Mouse (Mus musculus) bone marrow macrophage, adult 2 months (primary cell): ENCODE measurements around the gene Tmem88b.

Experiments used
- CTCF ChIP-seq: IDR thresholded peaks from 2 replicates; pipeline ENCODE4 v1.5.1; 2012; ENCODE audit warnings: low read depth, mild to moderate bottlenecking, low read length, moderate library complexity
- POLR2A ChIP-seq: IDR thresholded peaks from 2 replicates; pipeline ENCODE4 v1.6.1; 2012; ENCODE audit warnings: mild to moderate bottlenecking, low read depth, low read length, borderline replicate concordance

GRCm38 (mm10) chr4:155833836-155834235, 48.2 kb upstream of the Tmem88b start:
- TF ChIP-seq CTCF (no peak; the same call in 1 of the 2 replicates), POLR2A (no peak)
